Mouse (Mus musculus): Measurements from ENCODE around the gene Rpl18a.
A peak's percentile ranks its signal among the peaks of the same experiment; 100 is the strongest.
"Not testable (repeated sequence)": the region's sequence is repeated elsewhere in the genome, so short reads cannot be mapped to it uniquely, and the experiment has no call there.

Gene Rpl18a

GRCm38 (mm10) chr8:70903112-70903511, 5.9 kb upstream of the Rpl18a start:
- no peak for DNase-seq (ENCODE audit: low spot score in 2 of 2)

DNA sequence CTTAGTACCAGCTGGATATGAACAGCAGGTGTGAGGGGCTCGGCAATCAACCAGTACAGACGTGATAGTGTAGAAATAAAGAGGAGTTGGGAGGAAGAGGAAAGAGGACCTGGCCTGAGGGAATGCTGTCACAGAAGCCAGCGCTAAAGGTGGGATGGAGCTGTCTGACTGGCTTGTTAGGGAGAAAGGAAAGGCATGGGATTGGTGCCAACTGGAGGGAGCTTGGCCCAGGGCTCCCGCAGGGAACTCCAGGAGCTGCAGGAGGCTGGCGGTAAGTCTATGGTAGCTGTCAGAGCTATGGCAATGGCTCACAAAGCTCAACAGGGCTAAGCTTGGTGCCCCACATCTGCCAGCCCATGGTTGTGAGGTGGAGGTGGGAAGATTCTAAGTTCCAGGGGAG, 5.0 kb upstream of the Rpl18a start:
- DNase-seq (ENCODE audit: low spot score in 2 of 2), result no peak

DNA sequence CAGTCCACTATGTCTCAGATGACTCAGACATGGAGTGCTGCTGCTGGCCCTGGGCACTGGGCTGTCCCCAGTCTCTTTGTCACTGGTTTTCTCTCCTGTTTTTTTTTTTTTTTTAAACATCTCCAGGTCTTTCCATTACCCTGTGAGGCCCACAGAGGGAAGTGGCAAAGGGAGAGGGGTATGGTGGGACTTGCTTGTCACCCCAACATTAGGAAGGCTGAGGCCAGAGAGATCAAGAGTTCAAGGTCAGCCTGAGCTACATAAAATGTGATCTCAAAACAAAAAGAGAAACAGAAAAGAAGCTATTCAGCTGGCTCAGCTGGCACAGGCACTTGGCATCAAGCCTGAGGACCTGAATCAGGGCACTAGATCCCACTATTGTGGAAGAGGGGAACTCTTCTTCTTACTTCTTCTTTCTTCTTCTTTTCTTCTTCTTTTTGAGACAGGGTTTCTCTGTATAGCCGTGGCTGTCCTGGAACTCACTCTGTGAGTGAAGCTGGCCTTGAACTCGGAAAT, 3.7 kb upstream of the Rpl18a start:
- no peak for DNase-seq (ENCODE audit: low spot score in 2 of 2)

GRCm38 (mm10) chr8:70899226-70899625, 2.0 kb upstream of the Rpl18a start:
- DNase-seq (ENCODE audit: low spot score in 2 of 2), result no peak

DNA sequence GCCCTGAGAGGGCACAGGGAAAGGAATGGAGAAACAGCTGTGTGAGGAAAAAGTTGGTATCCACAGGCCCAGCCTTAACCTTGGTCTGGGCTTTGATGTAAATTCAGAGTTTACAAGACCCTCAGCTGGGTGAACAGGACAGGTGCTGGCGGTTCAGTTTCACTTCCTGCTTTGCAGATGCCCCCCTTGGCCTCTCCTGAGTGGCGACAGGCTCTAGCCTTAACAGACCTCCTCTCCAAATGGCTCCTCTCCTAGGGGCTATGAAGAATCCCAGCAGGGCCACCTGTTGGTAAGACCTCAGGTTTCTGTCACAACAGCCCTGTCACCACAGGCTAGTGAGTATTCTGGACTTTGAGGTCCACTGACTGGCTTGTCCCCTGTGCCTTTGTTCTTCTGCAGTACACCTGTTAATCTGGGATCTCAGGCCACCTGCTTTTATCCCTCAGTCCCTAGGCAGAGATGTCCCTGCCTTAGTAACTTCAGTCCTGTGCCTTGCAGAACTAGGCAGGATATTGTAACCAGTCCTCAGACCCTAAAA, 1.5 kb upstream of the Rpl18a start:
- no peak for DNase-seq (ENCODE audit: low spot score in 2 of 2)

- peak; percentile 80 to 88 for DNase-seq (ENCODE audit: low spot score in 2 of 2)
Observed at GRCm38 (mm10) chr8:70897681-70898413, 635 bp upstream of the Rpl18a start.

- no peak for DNase-seq (ENCODE audit: low spot score in 2 of 2)
Observed at GRCm38 (mm10) chr8:70896316-70897020, 744 bp downstream of the Rpl18a start.

DNA sequence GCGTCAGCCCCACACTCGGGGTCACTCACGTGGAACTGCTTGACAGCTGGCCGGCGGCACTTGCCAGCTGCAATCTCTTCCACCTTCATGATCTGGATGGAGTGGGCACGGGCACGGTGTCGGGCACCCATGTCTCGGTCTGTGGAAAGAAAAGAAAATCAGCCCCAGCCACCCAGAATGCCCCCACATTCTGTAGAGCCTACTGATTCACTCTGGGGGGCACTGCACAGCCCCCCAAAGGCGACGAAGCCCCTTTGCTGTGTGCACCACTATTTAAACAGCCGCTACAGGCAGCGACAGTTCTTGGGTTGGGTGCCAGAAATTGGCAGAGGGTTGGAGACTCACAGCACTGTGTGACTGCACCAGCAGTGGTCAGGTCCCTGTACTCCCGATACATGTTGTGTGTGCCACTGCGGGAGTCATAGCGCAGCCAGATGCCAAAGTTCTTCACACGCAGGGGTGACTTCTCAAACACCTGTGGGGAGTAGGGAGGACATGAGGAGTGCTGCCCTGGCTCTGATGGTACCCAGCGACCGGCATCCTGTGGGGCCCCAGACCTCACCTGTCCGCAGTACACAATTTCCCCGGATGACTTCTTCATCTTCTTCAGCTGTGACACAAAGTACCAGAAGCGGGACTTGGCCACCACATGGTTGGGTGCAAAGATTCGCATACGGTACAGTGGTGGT, 1.5 kb downstream of the Rpl18a start:
- not testable (repeated sequence) for DNase-seq (ENCODE audit: low spot score in 2 of 2)

- DNase-seq (ENCODE audit: low spot score in 2 of 2), result no peak
Observed at GRCm38 (mm10) chr8:70894771-70895545, 2.3 kb downstream of the Rpl18a start.

DNA sequence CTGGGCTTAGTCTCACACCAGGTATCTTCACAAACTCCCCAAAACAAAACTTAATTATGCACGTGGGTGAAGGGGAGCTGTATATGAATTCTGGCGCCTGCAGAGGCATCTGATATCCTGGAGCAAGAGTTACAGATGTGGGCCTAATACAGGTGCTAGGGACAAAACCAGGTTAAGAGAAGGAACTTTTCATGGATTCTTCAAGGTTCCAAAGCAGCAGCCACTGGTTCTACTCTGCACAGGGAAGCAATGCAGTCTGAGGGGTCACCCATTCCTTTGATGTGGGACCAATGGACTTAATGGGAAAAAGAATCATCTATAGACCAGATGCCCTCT, 2.9 kb downstream of the Rpl18a start:
- no peak for DNase-seq (ENCODE audit: low spot score in 2 of 2)

DNA sequence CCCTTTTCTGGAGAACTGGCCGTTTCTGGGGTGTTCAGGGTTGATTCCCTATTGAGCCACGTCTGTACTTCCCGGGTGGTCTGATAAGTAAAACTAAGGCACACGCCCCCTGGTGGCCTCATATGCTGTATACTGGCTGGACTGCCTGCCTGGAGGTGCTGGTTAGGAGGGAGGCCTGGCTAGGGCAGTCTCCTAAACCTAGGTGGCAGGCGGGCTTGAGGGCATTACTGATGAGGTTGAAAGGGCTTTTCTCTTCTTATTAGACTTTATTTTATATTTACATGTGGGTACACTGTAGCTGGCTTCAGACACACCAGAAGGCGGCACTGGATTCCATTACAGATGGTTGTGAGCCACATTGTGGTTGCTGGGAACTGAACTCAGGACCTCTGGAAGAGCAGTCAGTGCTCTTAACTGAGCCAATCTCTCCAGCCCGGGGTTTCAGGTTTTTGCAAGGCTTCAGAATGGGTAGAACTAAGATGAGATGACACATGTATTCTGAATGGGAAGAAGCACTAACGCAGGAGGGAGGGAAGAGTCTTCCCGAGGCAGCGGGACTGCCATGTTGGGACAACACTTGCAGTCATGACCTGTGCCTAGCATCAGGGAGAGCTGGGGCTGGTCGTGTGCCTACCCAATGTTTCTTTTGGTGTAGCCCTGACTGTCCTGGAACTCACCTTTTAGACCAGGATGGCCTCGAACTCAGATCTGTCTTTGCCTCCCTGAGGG, 3.4 kb downstream of the Rpl18a start:
- DNase-seq (ENCODE audit: low spot score in 2 of 2), result peak; percentile 42 to 54

DNA sequence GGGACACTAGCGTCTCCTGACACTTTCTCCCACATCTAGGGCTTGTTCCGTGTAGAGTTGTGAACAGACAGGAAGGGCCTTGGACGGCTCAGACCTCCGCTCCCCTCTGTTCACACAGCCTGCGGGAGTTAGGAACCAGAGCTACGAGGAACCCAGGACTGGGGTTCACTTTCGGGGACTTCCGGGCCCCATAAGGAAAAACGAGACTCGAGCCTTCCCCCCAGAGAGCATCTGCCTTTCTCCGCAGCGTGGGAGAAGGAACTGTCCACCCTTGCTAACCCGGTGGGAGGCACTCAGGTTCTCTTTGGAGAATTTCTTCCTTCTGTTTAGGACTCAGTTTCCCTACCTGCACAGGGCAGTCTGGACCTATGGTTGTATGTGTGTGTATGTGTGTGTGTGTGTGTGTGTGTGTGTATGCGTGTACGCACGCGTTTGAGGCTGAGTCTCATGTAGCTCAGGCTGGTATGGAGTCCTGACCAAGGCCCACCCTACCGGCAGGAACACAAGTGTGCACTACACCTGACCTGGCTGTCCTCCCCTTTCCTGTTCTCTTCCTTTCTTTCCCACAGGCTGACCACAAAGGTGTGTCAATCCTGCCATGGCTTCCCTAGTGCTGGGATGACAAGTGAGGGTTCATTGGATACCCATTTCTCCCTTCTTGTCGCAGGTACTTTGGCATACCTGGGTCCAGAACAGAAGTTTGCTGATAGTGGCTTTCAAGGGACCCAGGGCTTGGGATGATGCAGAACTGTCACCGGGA, 4.1 kb downstream of the Rpl18a start:
- no peak for DNase-seq (ENCODE audit: low spot score in 2 of 2)

- DNase-seq (ENCODE audit: low spot score in 2 of 2), result no peak
Observed at GRCm38 (mm10) chr8:70892022-70892895, 5.0 kb downstream of the Rpl18a start, which contains the start of gene Slc5a5. Slc5a5 (minus strand) TSS chr8:70892757.

GRCm38 (mm10) chr8:70891356-70891755, 5.9 kb downstream of the Rpl18a start:
- no peak for DNase-seq (ENCODE audit: low spot score in 2 of 2)

DNA sequence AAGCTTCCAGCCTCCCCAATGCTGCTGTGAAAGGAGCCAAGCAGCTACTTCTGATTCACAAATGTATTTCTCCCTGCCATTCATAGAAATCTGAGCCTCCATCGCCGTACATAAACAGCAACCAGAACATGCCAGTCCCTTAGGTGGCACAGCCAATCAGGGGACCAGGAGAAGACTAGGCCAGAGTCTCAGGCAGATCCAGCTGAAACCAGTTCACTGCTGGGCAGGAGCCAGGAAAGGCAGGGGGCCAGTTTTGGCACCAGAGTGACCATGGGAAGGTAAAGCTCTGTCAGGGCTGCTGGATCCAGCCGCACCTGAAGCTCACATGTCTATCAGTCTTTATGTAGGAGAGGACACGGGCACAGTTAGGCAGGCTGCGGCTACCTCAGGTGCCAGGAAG, 6.6 kb downstream of the Rpl18a start:
- DNase-seq (ENCODE audit: low spot score in 2 of 2), result no peak

GRCm38 (mm10) chr8:70887669-70888068, 9.5 kb downstream of the Rpl18a start:
- DNase-seq (ENCODE audit: low spot score in 2 of 2), result no peak

- DNase-seq (ENCODE audit: low spot score in 2 of 2), result no peak
Observed at GRCm38 (mm10) chr8:70885612-70886011, 11.6 kb downstream of the Rpl18a start.

DNA sequence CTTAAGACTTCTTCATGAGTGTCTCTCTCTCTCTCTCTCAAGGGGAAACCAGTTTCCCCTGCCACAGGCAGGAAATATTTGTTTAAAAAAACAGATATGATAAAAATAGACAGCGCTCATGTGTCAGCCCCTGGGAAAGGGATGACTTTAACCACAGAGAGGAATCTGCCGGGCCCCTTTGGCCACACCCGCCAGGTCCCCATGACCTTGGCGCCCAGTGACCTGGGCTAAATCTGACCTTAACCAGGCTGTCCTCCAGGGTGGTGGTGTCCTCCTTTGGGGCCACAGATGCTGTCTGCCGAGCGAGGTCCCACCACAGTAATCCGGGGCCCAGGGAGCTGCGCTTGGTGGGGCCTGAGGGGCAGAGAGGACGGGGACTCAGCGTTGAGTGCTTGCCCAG, 12.5 kb downstream of the Rpl18a start:
- DNase-seq (ENCODE audit: low spot score in 2 of 2), result no peak

DNA sequence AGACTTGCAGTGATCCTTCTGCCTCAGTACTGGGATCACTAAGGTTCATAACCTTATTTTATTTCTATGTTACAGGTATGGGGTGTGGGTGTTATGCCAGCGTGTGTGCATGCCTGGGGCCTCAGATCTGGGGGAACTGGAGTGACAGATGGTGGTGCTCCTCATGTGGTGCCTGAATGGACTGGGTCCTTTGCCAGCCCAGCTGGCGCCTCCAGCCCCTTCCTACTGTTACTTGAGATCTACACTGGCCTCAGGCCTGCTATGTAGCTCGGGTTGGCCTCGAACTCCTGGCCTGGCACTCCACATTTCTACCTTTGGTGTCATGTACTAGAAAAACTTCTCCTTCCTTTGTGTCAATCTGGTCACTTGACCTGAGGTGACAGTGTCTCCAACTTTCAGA, 13.0 kb downstream of the Rpl18a start:
- no peak for DNase-seq (ENCODE audit: low spot score in 2 of 2)
